Mouse (Mus musculus) myocyte (in vitro differentiated cells): Measurements from ENCODE around the gene Ppfia3.

Source experiments
- MAX ChIP-seq: IDR thresholded peaks from one replicate; pipeline ENCODE4 v1.6.1; 2011; ENCODE audit warnings: low read depth, mild to moderate bottlenecking, control low read depth
- MYOG ChIP-seq, 3 experiments: IDR thresholded peaks; one replicate each; pipeline ENCODE4 v1.6.1; 2011; ENCODE audit warnings: control low read depth in 2 of 3, low read depth in 2 of 3, mild to moderate bottlenecking in 2 of 3; ENCODE audit not compliant: insufficient read length in 2 of 3, control insufficient read depth in 1 of 3, insufficient read depth in 1 of 3
- POLR2A ChIP-seq: IDR thresholded peaks from one replicate; pipeline ENCODE4 v1.6.1; 2011; ENCODE audit warnings: low read depth, mild to moderate bottlenecking, control low read depth, moderate library complexity; ENCODE audit not compliant: insufficient read length

- TF ChIP-seq POLR2A (no peak), MYOG (IDR thresholded peaks at IDR 0.05; ENCODE audit: control insufficient read depth in 1 of 3, insufficient read depth in 1 of 3, insufficient read length in 2 of 3, low read depth in 2 of 3) (no peak), MAX (no peak)
Observed at GRCm38 (mm10) chr7:45305275-45305674, 61.5 kb downstream of the Ppfia3 start.
